Mouse (Mus musculus) intestine, embryonic 16.5 days (tissue): ENCODE measurements around the gene Tenm3. TPM values are rescaled to one million over a fixed set of nuclear protein-coding genes. Genes with fewer than 3 reads are reported as not detected.

Experiments used
- ATAC-seq: fragments of 200-750 bp; cut with Nextera tagmentation; 2 replicates; pipeline ENCODE4 v1.8.0; 2017; ENCODE audit warnings: moderate TSS enrichment, moderate library complexity
- H3K27ac ChIP-seq: fragments of 300-500 bp; sonication (generic); 2 replicates; pipeline ENCODE4 v1.5.1; 2014; ENCODE audit warnings: mild to moderate bottlenecking, low read length
- H3K27me3 ChIP-seq: fragments of 300-500 bp; sonication (generic); replicated peaks from 2 replicates; pipeline ENCODE4 v1.6.1; 2014; ENCODE audit warnings: low read length, control low read depth, mixed read lengths; ENCODE audit not compliant: control insufficient read depth, insufficient read depth
- H3K36me3 ChIP-seq: fragments of 300-500 bp; sonication (generic); 2 replicates; pipeline ENCODE4 v1.6.1; 2014; ENCODE audit warnings: low read length, control low read depth; ENCODE audit not compliant: control insufficient read depth, insufficient read depth
- H3K4me1 ChIP-seq: fragments of 300-500 bp; sonication (generic); 2 replicates; pipeline ENCODE4 v1.6.1; 2014; ENCODE audit warnings: low read length, control low read depth, mixed read lengths; ENCODE audit not compliant: control insufficient read depth, insufficient read depth
- H3K4me2 ChIP-seq: fragments of 300-500 bp; sonication (generic); 2 replicates; pipeline ENCODE4 v1.6.1; 2014; ENCODE audit warnings: low read depth, low read length, control low read depth
- H3K4me3 ChIP-seq: fragments of 300-500 bp; sonication (generic); 2 replicates; pipeline ENCODE4 v1.5.1; 2014; ENCODE audit warnings: mild to moderate bottlenecking, low read length
- H3K9ac ChIP-seq: fragments of 300-500 bp; sonication (generic); 2 replicates; pipeline ENCODE4 v1.6.1; 2014; ENCODE audit warnings: low read depth, low read length
- H3K9me3 ChIP-seq: fragments of 300-500 bp; sonication (generic); 2 replicates; pipeline ENCODE4 v1.6.1; 2016; ENCODE audit warnings: low read length, control low read depth; ENCODE audit not compliant: control insufficient read depth
- WGBS: fragments of 180-500 bp; shearing (Covaris S2); extraction: QIAGEN DNeasy Blood & Tissue Kit; methylation state at CpG from one replicate; pipeline ENCODE4 v1.1.7; 2014; 5-methylcytosine and 5-hydroxymethylcytosine counted together
- polyA plus RNA-seq: library from polyadenylated mRNA; unstranded; fragments of >200 nt; fragmentation: Nextera tagmentation; extraction: Ambion mirVana; gene quantifications from 2 replicates; pipeline ENCODE4 v1.2.1, GENCODE M21; 2015

Tenm3 gene
- polyA plus RNA-seq, 1 experiment from 2014 or later, result 11.3 TPM

- Histone ChIP-seq H3K4me3 (no peak overlapping the region), H3K9ac (no peak overlapping the region), H3K4me2 (no peak overlapping the region), H3K36me3 (no peaks in the 10 kb centered on the region), H3K4me1 (no peaks in the 10 kb centered on the region), H3K27me3 (no peaks in the 10 kb centered on the region), H3K27ac (no peak overlapping the region), H3K9me3 (no peaks in the 10 kb centered on the region)
- ATAC-seq, result peak; percentile 73
- WGBS, result 53% methylated on average over 1 of the region's 1 CpGs
These were observed 270.8 kb downstream of the Tenm3 start for GRCm38 (mm10) chr8:48572941-48573340.

GRCm38 (mm10) chr8:48572345-48572744, 271.4 kb downstream of the Tenm3 start:
- Histone ChIP-seq H3K27ac (no peak overlapping the region), H3K36me3 (no peaks in the 10 kb centered on the region), H3K4me2 (no peak overlapping the region), H3K9ac (no peak overlapping the region), H3K9me3 (no peaks in the 10 kb centered on the region), H3K27me3 (no peaks in the 10 kb centered on the region), H3K4me3 (no peak overlapping the region), H3K4me1 (no peaks in the 10 kb centered on the region)
- no peak for ATAC-seq
- 97% methylated on average over 2 of the region's 2 CpGs for WGBS

- no peaks in the 10 kb centered on the region for H3K27me3 ChIP-seq
- H3K36me3 ChIP-seq, result no peaks in the 10 kb centered on the region
- H3K4me3 ChIP-seq, result no peak overlapping the region
- no peak for ATAC-seq
- H3K9me3 ChIP-seq, result no peaks in the 10 kb centered on the region
- H3K27ac ChIP-seq, result no peak overlapping the region
- H3K4me2 ChIP-seq, result no peak overlapping the region
- 47% methylated on average over 4 of the region's 4 CpGs for WGBS
- H3K4me1 ChIP-seq, result no peaks in the 10 kb centered on the region
- H3K9ac ChIP-seq, result no peak overlapping the region
These were observed 275.1 kb downstream of the Tenm3 start for GRCm38 (mm10) chr8:48568608-48569007.

GRCm38 (mm10) chr8:48567929-48568607, 275.7 kb downstream of the Tenm3 start:
- no peak overlapping the region for H3K4me2 ChIP-seq
- no peak overlapping the region for H3K4me3 ChIP-seq
- no peak overlapping the region for H3K9ac ChIP-seq
- H3K36me3 ChIP-seq, result no peaks in the 10 kb centered on the region
- H3K4me1 ChIP-seq, result no peaks in the 10 kb centered on the region
- H3K27me3 ChIP-seq, result no peaks in the 10 kb centered on the region
- WGBS, result 58% methylated on average over 10 of the region's 10 CpGs
- H3K27ac ChIP-seq, result no peak overlapping the region
- H3K9me3 ChIP-seq, result no peaks in the 10 kb centered on the region
- ATAC-seq, result no peak

- Histone ChIP-seq H3K4me3 (no peak overlapping the region), H3K4me1 (no peaks in the 10 kb centered on the region), H3K9me3 (no peaks in the 10 kb centered on the region), H3K4me2 (no peak overlapping the region), H3K9ac (no peak overlapping the region), H3K27ac (no peak overlapping the region), H3K27me3 (no peaks in the 10 kb centered on the region), H3K36me3 (no peaks in the 10 kb centered on the region)
- ATAC-seq, result no peak
- 57% methylated on average over 9 of the region's 9 CpGs for WGBS
These were observed 283.5 kb downstream of the Tenm3 start for GRCm38 (mm10) chr8:48560227-48560626.

- peak; percentile 87 for ATAC-seq
- H3K9me3 ChIP-seq, result no peaks in the 10 kb centered on the region
- peak overlapping the region; percentile 72 for H3K4me3 ChIP-seq
- H3K36me3 ChIP-seq, result no peaks in the 10 kb centered on the region
- H3K4me2 ChIP-seq, result peak overlapping the region; percentile 89
- H3K27ac ChIP-seq, result peak overlapping the region; percentile 70
- WGBS, result under 1% methylated on average over 55 of the region's 55 CpGs
- H3K4me1 ChIP-seq, result no peaks in the 10 kb centered on the region
- H3K27me3 ChIP-seq, result no peaks in the 10 kb centered on the region
- H3K9ac ChIP-seq, result peak overlapping the region; percentile 78
These were observed 288.1 kb downstream of the Tenm3 start for GRCm38 (mm10) chr8:48555546-48556141.

- Histone ChIP-seq H3K27ac (peak overlapping the region; percentile 70), H3K27me3 (no peaks in the 10 kb centered on the region), H3K9me3 (no peaks in the 10 kb centered on the region), H3K36me3 (no peaks in the 10 kb centered on the region), H3K4me2 (peak overlapping the region; percentile 89), H3K9ac (peak overlapping the region; percentile 78), H3K4me1 (no peaks in the 10 kb centered on the region; the same call in 1 of the 2 replicates), H3K4me3 (peak overlapping the region; percentile 72)
- peak; percentile 98 for ATAC-seq
- WGBS, result under 1% methylated on average over 79 of the region's 86 CpGs
These were observed 288.8 kb downstream of the Tenm3 start for GRCm38 (mm10) chr8:48554762-48555545.

- no peaks in the 10 kb centered on the region for H3K36me3 ChIP-seq
- H3K9me3 ChIP-seq, result no peaks in the 10 kb centered on the region
- H3K4me1 ChIP-seq, result no peaks in the 10 kb centered on the region; the same call in 1 of the 2 replicates
- peak overlapping the region; percentile 41 for H3K9ac ChIP-seq
- no peaks in the 10 kb centered on the region for H3K27me3 ChIP-seq
- peak overlapping the region; percentile 89 for H3K4me2 ChIP-seq
- WGBS, result 4% methylated on average over 9 of the region's 9 CpGs
- ATAC-seq, result no peak
- H3K27ac ChIP-seq, result no peak overlapping the region
- peak overlapping the region; percentile 72 for H3K4me3 ChIP-seq
These were observed 289.9 kb downstream of the Tenm3 start for GRCm38 (mm10) chr8:48553791-48554288.

- WGBS, result 60% methylated on average over 2 of the region's 2 CpGs
These were observed 291.4 kb downstream of the Tenm3 start for GRCm38 (mm10) chr8:48552306-48552705.

More at GRCm38 (mm10) chr8:48552306-48552705, 291.4 kb downstream of the Tenm3 start:
- H3K4me3 ChIP-seq, result no peak overlapping the region
- H3K27me3 ChIP-seq, result no peaks in the 10 kb centered on the region
- H3K27ac ChIP-seq, result no peak overlapping the region
- H3K36me3 ChIP-seq, result no peaks in the 10 kb centered on the region
- no peak overlapping the region for H3K4me2 ChIP-seq
- no peak for ATAC-seq
- H3K9ac ChIP-seq, result no peak overlapping the region
- no peaks in the 10 kb centered on the region; the same call in 1 of the 2 replicates for H3K4me1 ChIP-seq
- H3K9me3 ChIP-seq, result no peaks in the 10 kb centered on the region
